Mouse (Mus musculus): ENCODE results near the gene Gm17469.
"Not testable (repeated sequence)": the region's sequence is repeated elsewhere in the genome, so short reads cannot be mapped to it uniquely, and the experiment has no call there.

Gene Gm17469

DNA sequence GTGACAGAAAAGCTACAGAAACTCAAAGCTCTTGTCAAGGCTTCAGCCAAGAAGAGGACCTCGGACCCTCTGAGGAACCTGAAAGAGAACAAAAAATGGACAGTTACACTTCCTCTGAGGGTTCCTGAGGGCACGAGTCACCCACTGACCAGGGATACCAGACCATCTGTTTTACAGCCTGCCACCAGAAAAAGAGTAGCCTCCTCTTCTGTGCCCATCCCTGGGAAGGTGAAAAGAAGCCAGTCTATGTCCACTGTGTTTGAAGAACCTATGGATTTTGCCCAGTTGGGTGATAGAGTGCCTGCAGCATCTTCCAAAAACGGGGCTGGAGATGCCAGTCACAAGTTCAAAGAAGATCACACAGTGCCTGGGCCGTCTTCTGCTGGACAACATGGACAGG is at the start of gene Gm17469:
Gm17469 (plus strand) TSS at position 301 of the 400 bp plus-strand sequence.
- DNase-seq, result not testable (repeated sequence)
